Mouse (Mus musculus) inflammation-experienced regulatory T-cells, adult 6 months (primary cell): ENCODE results near the gene Polr2g. TPM values are rescaled to one million over a fixed set of nuclear protein-coding genes. Genes with fewer than 3 reads are reported as not detected.
"Not testable (repeated sequence)": the region's sequence is repeated elsewhere in the genome, so short reads cannot be mapped to it uniquely, and the experiment has no call there.

Source experiments
- ATAC-seq: one replicate; pipeline ENCODE4 v1.8.0; 2017
- polyA plus RNA-seq, 3 experiments: library from polyadenylated mRNA; unstranded; fragments of 100-300 nt; shearing (Covaris generic); gene quantifications; one replicate each; pipeline ENCODE4 v1.2.1; 2017

Gene Polr2g
- 100 to 1,000 TPM; 186 to 196 (median 191) TPM for polyA plus RNA-seq

DNA sequence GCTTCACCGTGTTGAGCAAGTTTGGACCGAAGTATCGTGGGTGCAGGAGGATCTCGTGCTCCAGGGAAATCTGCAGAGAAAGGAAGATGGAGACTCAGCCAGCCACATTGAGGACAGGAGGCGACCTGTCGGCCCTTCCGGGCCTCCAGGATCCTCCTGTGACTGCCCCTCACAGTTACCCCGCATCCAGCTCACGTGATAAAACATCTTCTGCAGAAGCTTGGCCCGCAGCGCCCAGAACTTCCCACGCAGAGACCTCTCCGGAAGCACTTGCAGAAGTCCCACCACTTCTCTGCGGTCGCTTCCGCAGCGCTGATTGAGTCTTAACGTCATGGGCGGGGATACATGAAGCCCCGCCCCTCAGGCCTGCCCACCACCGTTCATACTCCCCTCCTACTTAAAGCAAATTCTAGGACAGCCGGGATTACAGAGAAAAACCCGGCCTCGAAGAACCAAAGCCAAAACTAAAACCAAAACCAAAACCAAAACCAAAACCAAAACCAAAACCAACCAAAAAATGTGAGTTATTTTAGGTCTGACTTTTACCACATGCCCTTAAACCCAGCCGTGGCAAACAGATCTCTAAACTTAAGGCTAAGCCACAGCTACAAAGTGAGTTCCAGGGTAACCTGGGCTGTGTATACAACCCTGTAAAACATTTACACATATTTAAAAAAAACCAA, at the start of gene Polr2g:
Gene Polr2g, minus strand, starts transcription at position 314 of the 683 bp plus-strand sequence.
- peak; percentile 68 for ATAC-seq

- ATAC-seq, result no peak
Observed at GRCm38 (mm10) chr19:8844371-8845129, 46.2 kb upstream of the Polr2g start.

DNA sequence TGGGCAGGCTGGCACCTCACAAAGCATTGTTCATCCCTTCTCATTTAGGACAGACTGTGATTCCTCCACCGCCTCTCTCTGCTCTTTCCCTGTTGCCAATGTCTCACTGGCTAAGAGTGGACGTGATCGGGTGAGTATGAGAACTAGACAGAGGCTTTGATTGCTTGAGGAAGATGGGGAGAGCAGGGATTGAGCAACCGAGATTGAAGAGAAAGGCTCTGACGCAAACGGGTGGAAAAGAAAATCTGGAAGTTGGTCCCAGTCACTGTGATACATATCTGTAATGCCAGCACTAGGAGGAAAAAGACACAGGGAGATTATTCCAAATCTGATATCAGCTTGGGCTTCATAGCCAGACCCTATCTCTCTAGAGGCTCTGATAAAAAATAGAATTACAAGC, 44.6 kb upstream of the Polr2g start:
- ATAC-seq, result no peak

DNA sequence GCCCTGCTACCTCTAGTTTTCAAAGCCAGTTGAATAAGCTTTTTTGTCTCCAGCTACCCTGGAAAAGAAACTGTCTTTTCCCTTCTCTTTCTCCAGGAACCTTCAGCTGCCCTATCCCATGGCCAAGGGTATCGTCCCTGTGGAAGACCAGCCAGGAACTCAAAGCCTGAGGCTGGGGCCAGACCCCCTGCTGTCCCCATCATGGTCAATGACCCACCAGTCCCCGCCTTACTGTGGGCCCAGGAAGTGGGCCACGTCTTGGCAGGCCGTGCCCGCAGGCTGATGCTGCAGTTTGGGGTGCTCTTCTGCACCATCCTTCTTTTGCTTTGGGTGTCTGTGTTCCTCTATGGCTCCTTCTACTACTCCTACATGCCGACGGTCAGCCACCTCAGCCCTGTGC, 42.6 kb upstream of the Polr2g start:
- ATAC-seq, result no peak

- peak; percentile 35 for ATAC-seq
Observed at GRCm38 (mm10) chr19:8839908-8840791, 41.8 kb upstream of the Polr2g start.

DNA sequence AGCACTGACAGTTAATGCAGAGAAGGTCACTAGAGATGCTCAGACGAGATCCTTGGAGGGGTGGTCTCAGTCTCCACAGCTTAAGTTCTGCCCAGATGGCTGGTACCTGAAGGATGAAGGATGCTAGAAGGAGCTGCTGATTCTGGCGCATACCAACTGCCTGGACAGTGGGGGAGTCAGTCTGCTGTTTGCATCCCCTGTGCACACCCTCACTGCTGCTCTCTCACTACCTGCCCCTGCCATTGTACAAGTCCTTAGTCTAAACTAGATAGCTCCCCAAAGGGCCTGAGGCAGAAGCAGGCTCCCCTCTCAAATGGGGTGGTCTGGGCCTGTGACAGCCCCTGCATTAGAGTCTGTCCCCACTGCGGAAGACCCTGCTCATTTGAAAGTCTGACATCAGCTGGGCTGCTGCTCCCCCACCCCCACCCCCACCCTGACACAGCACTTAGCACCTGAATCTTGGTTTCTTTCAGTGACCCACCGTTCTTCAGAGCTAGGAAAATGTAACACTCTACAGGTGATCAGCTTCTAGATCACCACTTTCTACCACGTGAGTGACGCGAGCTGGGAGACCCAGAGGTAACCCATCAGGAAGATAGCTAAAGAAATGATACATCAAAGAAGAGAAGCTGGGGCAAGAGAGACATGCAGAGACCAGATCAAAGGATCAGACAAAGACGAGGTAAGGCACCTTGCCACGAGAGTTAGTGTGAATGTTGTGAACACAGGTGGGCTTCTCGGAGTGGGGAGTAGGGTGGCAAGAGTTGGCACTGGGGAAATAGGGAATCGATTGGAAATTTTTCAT, 40.9 kb upstream of the Polr2g start, which contains the start of gene Gng3:
Gene Gng3, minus strand, starts transcription at position 92 of the 805 bp plus-strand sequence.
- ATAC-seq, result no peak

DNA sequence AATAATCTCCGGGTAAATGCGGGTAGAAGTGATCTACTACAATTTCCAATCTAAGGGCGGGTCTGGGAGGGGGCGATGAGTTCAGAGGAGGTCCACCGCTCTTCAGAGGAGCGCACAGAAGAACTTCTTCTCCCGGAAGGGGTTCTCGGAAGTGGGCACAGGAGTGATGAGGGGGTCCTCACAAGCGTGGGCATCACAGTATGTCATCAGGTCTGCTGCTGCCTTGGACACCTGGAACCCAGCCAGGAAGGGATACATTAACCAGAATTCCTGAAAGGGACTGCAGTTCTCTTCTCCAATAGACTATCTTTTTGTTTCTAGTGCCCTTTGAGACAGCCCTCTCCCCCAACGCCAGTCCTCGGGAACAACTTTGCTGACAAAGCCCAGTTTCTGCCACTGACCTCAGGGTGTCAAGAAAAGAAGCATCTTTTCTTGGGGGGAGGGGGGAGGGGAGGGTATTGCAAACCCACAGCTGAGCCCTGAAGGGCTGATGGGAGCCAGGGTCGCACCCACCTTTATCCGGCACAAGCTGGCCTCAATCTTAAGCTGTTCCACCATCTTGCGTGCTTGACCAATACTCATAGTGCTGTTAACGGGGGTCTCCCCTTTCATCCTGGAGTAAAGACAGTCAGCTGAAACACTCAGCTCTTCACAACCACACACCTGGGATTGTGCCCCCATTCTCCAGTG, 39.8 kb upstream of the Polr2g start:
- ATAC-seq, result peak; percentile 2

GRCm38 (mm10) chr19:8837251-8837791, 38.9 kb upstream of the Polr2g start, which contains the start of gene Bscl2:
Gene Bscl2, plus strand, starts transcription at chr19:8837467.
- ATAC-seq, result peak; percentile 75

DNA sequence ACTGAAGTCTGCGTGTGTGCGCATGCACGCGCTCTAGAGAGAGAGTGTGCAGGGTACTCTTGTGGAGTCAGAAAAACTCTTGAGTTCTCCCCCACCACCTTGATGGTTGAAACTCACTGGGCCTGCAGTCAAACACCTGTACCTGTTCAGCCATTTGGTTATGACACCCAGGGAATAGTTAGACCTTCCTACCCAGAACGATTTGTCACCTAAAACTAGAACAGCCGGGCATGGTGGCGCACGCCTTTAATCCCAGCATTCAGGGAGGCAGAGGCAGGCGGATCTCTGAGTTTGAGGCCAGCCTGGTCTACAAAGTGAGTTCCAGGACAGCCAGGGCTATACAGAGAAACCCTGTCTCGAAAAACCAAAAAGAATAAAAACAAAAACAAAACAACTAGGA, 38.0 kb upstream of the Polr2g start:
- not testable (repeated sequence) for ATAC-seq

- ATAC-seq, result no peak
Observed at GRCm38 (mm10) chr19:8832971-8833370, 34.6 kb upstream of the Polr2g start.

DNA sequence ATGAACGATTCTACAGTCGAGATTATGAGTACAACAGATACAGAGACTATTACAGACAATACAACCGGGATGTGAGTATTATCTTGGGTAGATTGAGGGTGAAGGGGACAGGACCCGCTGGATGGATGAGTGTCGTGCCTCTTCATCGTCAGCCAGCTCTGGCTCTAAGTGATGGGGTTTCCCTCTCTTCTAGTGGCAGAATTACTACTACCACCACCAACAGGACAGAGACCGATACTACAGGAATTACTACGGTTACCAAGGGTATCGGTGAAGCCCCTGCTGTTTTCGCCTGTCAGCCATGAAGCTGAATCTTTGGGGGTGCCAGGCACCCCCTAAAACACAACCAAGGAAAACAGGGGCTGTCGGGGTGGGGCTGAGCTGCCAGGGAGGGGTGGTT, 32.9 kb upstream of the Polr2g start:
- no peak for ATAC-seq

DNA sequence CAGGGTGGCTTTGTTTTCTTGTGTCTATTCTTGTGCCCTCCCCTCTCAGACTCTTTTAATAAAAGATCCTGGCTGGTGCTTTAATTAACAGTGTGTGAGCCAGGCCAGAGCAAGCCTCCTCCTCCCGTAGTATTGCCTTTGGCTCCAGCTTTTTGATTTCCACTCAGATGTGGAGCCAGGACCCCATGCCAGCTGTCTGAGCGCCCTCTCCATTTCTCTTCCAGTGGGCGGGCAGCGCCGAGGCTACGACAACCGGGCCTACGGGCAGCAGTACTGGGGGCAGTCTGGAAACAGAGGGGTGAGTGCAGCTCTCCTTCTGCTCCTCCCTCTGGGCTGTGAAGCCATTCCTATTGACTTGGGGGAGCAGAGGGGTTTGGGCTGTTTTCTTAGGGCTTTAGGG, 32.3 kb upstream of the Polr2g start:
- ATAC-seq, result no peak

DNA sequence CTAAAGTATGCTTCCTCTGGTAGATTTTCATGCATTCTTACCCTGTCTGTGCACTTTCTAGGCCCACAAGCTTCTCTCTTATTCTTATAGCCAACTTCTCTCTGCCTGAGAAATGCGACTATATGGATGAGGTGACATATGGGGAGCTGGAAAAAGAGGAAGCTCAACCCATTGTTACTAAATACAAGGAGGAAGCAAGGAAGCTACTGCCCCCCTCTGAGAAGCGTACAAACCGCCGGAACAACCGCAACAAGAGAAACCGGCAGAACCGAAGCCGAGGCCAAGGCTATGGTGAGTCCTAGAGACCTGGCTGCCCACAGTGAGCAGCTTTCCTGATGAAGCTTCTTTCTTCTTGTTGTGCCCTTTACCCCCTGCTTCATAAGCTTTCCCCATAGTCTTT, 31.3 kb upstream of the Polr2g start, which contains the start of gene AC129217.1:
Gene AC129217.1, plus strand, starts transcription at position 114 of the 400 bp plus-strand sequence.
- ATAC-seq, result no peak

DNA sequence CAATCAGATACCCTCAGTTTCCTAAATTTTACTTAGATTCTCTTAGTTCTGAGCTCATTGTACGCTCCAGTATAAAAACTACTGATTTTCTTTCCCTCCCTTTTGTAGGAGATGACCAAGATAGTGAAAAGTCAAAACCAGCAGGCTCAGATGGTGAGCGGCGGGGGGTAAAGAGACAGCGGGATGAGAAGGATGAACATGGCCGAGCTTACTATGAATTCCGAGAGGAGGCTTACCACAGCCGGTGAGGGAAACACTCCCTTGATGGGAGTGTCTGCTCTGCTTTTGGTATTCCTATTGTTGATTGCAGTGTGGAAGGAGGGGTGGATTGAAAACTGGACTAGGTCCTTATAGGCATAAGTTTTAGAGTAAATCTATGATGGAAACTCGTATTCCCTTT, 24.3 kb upstream of the Polr2g start:
- ATAC-seq, result no peak

GRCm38 (mm10) chr19:8821146-8821545, 22.8 kb upstream of the Polr2g start:
- ATAC-seq, result no peak

DNA sequence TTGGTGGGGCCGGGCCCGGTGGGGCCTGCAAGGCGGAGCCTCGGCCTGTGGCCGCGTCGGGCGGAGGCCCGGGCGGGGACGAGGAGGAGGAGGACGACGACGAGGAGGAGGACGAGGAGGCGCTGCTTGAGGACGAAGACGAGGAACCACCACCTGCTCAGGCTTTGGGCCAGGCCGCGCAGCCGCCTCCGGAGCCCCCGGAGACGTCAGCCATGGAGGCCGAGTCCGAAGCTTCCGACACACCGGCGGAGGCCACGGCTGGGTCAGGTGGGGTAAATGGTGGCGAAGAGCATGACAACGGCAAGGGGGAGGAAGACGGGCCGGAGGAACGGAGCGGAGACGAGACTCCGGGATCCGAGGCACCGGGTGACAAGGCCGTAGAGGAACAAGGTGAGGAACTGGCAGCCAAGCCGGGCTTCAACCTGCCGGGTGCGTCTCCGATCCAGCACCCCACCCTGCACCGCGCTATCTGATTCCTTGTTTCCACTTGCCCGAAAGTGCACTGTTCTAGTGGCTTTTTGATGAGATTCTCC, 22.1 kb upstream of the Polr2g start:
- ATAC-seq, result peak; percentile 0

DNA sequence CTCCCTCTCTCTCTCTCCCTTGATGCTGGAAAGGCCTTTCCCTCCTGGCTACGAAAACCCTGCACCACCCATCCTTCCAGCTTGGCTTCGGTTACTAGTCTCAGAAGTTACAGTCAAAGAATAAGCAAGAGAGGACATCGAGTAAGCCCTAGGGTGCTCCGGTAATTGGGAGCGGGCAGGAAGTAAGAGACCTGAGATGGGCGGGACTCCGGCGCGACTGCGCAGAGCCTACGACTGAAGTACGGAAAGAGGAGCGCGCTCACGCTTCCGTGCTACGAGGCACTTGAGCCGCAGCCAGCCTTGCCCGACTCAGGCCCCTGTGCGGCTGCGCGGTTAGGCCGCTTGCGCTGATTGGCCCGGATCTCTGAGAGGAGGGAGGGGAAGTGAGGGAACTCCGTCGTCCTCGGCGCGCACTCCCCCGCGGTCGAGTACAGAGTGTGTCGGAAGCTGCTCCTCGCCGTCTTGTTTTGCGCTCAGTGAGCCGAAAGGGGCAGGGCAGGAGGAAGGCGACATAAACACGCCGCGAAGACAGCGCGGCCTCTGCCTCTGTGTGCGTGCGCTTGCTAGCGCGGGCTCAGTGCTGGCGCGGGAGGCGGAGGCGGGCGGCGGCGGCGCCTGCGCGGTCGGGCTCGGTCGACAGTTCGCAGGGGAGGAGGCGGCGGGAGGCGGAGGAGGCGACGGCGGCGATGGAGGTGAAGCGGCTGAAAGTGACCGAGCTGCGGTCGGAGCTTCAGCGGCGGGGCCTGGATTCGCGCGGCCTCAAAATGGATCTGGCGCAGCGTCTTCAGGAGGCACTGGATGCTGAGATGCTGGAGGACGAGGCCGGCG, 21.4 kb upstream of the Polr2g start, which contains the start of gene Hnrnpul2:
Gene Hnrnpul2, plus strand, starts transcription at position 415 of the 828 bp plus-strand sequence.
- peak; percentile 82 for ATAC-seq

GRCm38 (mm10) chr19:8818801-8819595, 20.6 kb upstream of the Polr2g start, which contains the start of gene Ttc9c:
Gene Ttc9c, minus strand, starts transcription at chr19:8819333.
- ATAC-seq, result peak; percentile 68
